24 mouse cellular contexts compared by ENCODE assay signal in the genomic region with DNA sequence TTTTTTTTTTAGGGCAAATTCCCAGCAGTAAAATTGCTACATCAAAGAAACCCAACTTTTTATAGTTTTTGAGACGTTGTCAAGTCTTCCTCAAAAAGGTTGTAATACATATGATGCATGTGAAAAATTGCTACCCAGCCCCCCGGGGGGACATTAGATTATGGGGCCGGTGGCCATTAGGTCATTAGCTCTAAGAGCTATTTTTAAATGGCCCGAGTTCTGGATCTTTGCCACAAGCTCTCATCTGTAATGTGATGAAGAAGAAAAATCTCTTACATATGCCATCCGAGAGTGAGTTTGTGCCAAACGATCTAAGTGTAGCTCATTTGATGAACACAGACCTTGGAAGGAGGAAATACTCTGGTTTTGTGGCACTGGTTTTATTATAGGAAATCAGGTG.
DNase-seq lines count a peak whose midpoint lies in the region; ATAC-seq and TF ChIP-seq lines count a peak whose summit lies in the region.
"Had no signal": no experiment of that assay in that cellular context is flagged by ENCODE, and none has a peak within 500 bp of the region (broad histone marks: within the 10 kb centered on the region; RNA-seq: fewer than 3 reads in every experiment).

No protein-coding gene starts in this region.

- no peak for TF ChIP-seq CTCF in heart, adult 2 months (IDR thresholded peaks at IDR 0.05)
- TF ChIP-seq CTCF in lung, embryonic 14.5 days (IDR thresholded peaks at IDR 0.05; ENCODE audit: low read depth), result no peak

- intact Hi-C loops in heart, adult 2 months (cut with DNase I), result loop anchor here (5.0 kb wide), 1 partner anchor 43 kb away; no protein-coding TSS in a partner anchor

- H3K27me3 ChIP-seq in heart, adult 2 months (ENCODE audit: control insufficient read depth, insufficient read depth, low read length), result no peaks in the 10 kb centered on the region
- no peaks in the 10 kb centered on the region for H3K27me3 ChIP-seq in lung, embryonic 14.5 days (ENCODE audit: insufficient read depth, low read length)
- H3K27me3 ChIP-seq: forebrain, embryonic 13.5 days; hindbrain, embryonic 13.5 days; neural tube, embryonic 13.5 days had no signal

- no peak overlapping the region for H3K4me3 ChIP-seq in heart, adult 2 months
- no peak overlapping the region for H3K4me3 ChIP-seq in lung, embryonic 14.5 days (ENCODE audit: low read depth, low read length)
- H3K4me3 ChIP-seq: forebrain, embryonic 13.5 days; hindbrain, embryonic 13.5 days; left cerebral cortex, adult 2 months; neural tube, embryonic 13.5 days had no signal

- H3K36me3 ChIP-seq in heart, adult 2 months (ENCODE audit: control insufficient read depth, insufficient read depth, low read length), result no peaks in the 10 kb centered on the region; the same call in none of the 2 replicates
- no peaks in the 10 kb centered on the region for H3K36me3 ChIP-seq in lung, embryonic 14.5 days (ENCODE audit: insufficient read depth)
- H3K36me3 ChIP-seq: hindbrain, embryonic 13.5 days; neural tube, embryonic 13.5 days had no signal

- 42% methylated on average over 6 of the region's 6 CpGs for WGBS in heart, adult 2 months
- 42% methylated on average over 6 of the region's 6 CpGs for WGBS in lung, embryonic 14.5 days

- H3K4me1 ChIP-seq in heart, adult 2 months (ENCODE audit: control insufficient read depth, insufficient read depth, low read length), result 0 out of 2 replicates have a peak, but pooled peaks cover 1% of the 10 kb centered on the region
- H3K4me1 ChIP-seq in lung, embryonic 14.5 days (ENCODE audit: insufficient read depth), result 0 out of 2 replicates have a peak, but pooled peaks cover 3% of the 10 kb centered on the region
- H3K4me1 ChIP-seq: forebrain, embryonic 13.5 days; hindbrain, embryonic 13.5 days had no signal

- ATAC-seq in lung, embryonic 14.5 days (ENCODE audit: insufficient read depth), result no peak
- ATAC-seq: forebrain, embryonic 13.5 days; liver, postnatal 0 days had no signal

- DNase-seq in adrenal gland, postnatal 10 days, result peak; percentile 34
- DNase-seq in adrenal gland, adult 18-20 months (ENCODE audit: low spot score in 2 of 2), result no peak
- peak; percentile 41 for DNase-seq in heart, postnatal 4 days
- DNase-seq in heart, adult 2 months, result no peak
- peak; percentile 49 for DNase-seq in lung, embryonic 14.5 days
- DNase-seq in lung, postnatal 4 days, result no peak
- peak; percentile 14 for DNase-seq in skeletal muscle tissue, adult 2 months (ENCODE audit: low read depth, low spot score)
- DNase-seq in layer of hippocampus, adult 8-10 months (ENCODE audit: low spot score in 2 of 2), result no peak
- DNase-seq: cerebellum, adult 11-12 months; cerebellum, postnatal 36 days; embryo, embryonic 11 days; gastrocnemius, postnatal 25 days; kidney, adult 18-20 months; layer of hippocampus, adult 9-11 months; liver, postnatal 0 days; lung, postnatal 10 days; retina, postnatal 1 day; right cerebral cortex, postnatal 25 days had no signal

- TF ChIP-seq EP300 in heart, adult 2 months (IDR thresholded peaks at IDR 0.05; ENCODE audit: insufficient read depth, low read depth, low read length), result no peak

- no peak overlapping the region for H3K27ac ChIP-seq in heart, adult 2 months
- no peak overlapping the region for H3K27ac ChIP-seq in lung, embryonic 14.5 days (ENCODE audit: low read depth)
- H3K27ac ChIP-seq: forebrain, embryonic 13.5 days; hindbrain, embryonic 13.5 days; left cerebral cortex, adult 2 months; neural tube, embryonic 13.5 days had no signal

- H3K79me2 ChIP-seq in heart, adult 2 months (replicated peaks; ENCODE audit: control insufficient read depth, insufficient read depth, low read length), result peaks cover 2% of the 10 kb centered on the region; the same call in 1 of the 2 replicates

- no peak overlapping the region for H3K4me2 ChIP-seq in lung, embryonic 14.5 days
- H3K4me2 ChIP-seq: forebrain, embryonic 13.5 days; hindbrain, embryonic 13.5 days; liver, embryonic 11.5 days; midbrain, embryonic 11.5 days; neural tube, embryonic 13.5 days had no signal

- TF ChIP-seq POLR2A in heart, adult 2 months (IDR thresholded peaks at IDR 0.05; ENCODE audit: insufficient read depth, low read depth, low read length), result no peak

- no peaks in the 10 kb centered on the region for H3K9me3 ChIP-seq in lung, embryonic 14.5 days (ENCODE audit: low read depth, low read length)
- H3K9me3 ChIP-seq: forebrain, embryonic 13.5 days; hindbrain, embryonic 13.5 days; neural tube, embryonic 13.5 days had no signal

- H3K9ac ChIP-seq in heart, adult 2 months (ENCODE audit: low read depth, low read length), result no peak overlapping the region
- no peak overlapping the region for H3K9ac ChIP-seq in lung, embryonic 14.5 days
- H3K9ac ChIP-seq: forebrain, embryonic 13.5 days; hindbrain, embryonic 13.5 days; liver, postnatal 0 days; neural tube, embryonic 13.5 days had no signal

Comparison
In these comparisons a context has a peak if more than half of its experiments do, and no peak if none do; other contexts are left out.
1. DNase-seq: peak in adrenal gland, postnatal 10 days (single experiment), heart, postnatal 4 days (single experiment), lung, embryonic 14.5 days (single experiment) and skeletal muscle tissue, adult 2 months (single experiment); none in adrenal gland, adult 18-20 months (0 of 2), heart, adult 2 months (0 of 2), lung, postnatal 4 days (0 of 2) and layer of hippocampus, adult 8-10 months (0 of 2).